Mouse (Mus musculus) adrenal gland, postnatal 0 days (tissue): ENCODE results near the gene Gm3542. TPM values are rescaled to one million over a fixed set of nuclear protein-coding genes. Genes with fewer than 3 reads are reported as not detected.

Source experiments
- polyA plus RNA-seq: library from polyadenylated mRNA; unstranded; fragments of >200 nt; fragmentation: Nextera tagmentation; extraction: Ambion mirVana; gene quantifications from 2 replicates; pipeline ENCODE4 v1.2.1, GENCODE M21; 2015

The Gm3542 gene
- polyA plus RNA-seq = not detected in 2 replicates

DNA sequence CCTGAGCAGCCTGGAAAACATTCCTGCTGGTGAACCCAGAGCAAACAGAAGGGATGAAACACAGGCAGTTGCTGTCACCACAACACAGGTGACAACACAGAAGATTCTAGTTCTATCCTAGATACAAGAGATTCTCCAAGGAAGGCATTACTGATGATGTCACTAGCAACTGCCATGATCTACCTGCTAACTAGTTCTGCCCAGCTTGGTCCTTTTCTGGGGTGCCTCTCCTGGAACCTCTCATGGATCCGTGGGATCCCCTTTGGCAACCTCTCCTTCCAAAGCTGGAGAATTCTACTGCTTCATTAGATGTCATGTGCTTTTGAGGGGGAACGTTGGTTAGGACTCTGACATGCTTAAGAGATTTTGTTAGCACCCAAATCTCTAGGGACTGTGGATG is at the start of gene Gm3542:
Gm3542 (minus strand) TSS at position 101 of the 400 bp plus-strand sequence.

Other genes starting within 250 kb of the Gm3542 start
- not detected in 2 replicates for gene Gm8279, start 203.4 kb downstream of the Gm3542 start, polyA plus RNA-seq
- gene Gm3317, start 170.4 kb downstream of the Gm3542 start, polyA plus RNA-seq = not detected in 2 replicates
- gene Gm8271, start 149.1 kb downstream of the Gm3542 start, polyA plus RNA-seq = not detected in 2 replicates
- gene Gm3526, start 74.3 kb downstream of the Gm3542 start, polyA plus RNA-seq = not detected in 2 replicates
- 0.08 TPM in 1 of 2 replicates, not detected in the other for gene Gm3500, start 54.1 kb upstream of the Gm3542 start, polyA plus RNA-seq
- gene Gm3194, start 120.5 kb upstream of the Gm3542 start, polyA plus RNA-seq = 0.08 and 0.46 TPM in 2 replicates
- not detected in 2 replicates for gene Gm8246, start 142.9 kb upstream of the Gm3542 start, polyA plus RNA-seq
- not detected in 2 replicates for gene Gm3187, start 149.3 kb upstream of the Gm3542 start, polyA plus RNA-seq
- gene Gm3488, start 166.7 kb upstream of the Gm3542 start, polyA plus RNA-seq = 0.28 and 0.61 TPM in 2 replicates
- gene Gm3532, start 203.6 kb upstream of the Gm3542 start, polyA plus RNA-seq = not detected in 2 replicates